Mouse (Mus musculus) yolk sac, embryonic 10.5 days (tissue): ENCODE results near the gene Tnnc1.

ENCODE experiments used
- DNase-seq: peaks from one replicate; pipeline ENCODE4 v3.0.0-alpha.2; 2017; ENCODE audit warnings: low spot score

Tnnc1 gene

DNA sequence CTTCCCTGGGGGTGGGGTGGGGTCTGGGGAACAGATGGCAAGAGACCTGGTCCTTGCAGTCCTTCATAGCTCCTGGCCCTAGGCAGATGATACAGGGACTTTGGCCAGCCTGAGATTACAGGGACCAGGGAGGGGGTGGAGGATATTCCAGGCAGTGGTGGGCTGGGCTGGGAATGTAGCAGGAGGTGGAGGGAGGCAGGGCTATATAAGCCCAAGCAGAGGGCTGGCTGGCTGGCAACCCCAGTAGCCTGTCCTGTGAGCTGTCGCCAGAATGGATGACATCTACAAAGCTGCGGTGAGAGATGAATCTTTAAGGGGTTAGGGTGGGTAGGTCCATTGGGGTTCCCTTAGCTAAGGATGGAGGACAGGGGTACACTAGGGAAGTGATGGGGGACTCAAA lies at the start of gene Tnnc1:
Tnnc1 (plus strand) TSS at position 229 of the 400 bp plus-strand sequence.
- DNase-seq, result peak; percentile 65

DNA sequence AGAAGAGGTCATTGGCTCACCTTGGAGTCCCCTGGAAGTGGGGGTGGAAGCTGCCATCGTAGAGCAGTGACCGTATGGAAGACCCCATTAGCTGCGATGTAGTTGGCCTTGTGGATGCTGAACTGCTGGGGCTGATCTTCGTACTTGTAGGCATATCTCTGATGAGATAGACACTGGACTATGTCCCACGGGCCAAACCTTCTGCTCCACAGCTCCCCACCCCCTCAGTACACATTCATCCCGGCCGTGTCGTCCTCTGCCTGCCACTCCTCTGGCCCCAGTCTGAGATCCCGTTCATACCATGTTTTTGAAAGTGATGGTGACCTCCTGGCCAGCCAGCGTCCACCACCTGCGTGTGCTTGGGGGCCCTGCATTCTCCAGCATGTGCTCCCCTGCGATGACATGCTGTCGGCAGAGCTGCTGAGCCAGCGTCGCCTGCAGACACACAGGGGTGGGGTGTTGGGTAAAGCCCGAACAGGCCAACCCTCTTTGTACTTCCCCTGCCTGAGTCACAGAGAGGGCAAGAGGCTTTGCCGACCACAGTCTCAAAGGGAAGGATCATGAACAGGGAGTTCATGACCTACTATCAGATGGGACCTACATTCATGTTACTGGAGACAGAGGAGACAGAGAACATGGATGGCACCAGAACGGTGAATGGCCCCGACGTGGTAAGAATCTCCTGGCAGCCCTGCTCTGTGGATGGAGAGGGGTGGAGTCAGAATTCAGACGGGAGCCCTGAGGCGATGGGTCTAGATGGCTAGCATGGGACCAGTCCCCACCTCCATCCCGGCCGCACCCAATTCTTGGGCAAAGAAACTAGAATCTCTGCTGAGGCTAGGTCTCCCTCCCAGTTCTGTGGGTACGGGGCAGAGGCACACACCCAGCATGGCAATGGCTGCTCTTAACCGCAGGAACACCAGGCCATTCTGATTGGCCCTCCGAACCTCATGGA lies 47.6 kb upstream of the Tnnc1 start:
- DNase-seq, result peak; percentile 79

DNA sequence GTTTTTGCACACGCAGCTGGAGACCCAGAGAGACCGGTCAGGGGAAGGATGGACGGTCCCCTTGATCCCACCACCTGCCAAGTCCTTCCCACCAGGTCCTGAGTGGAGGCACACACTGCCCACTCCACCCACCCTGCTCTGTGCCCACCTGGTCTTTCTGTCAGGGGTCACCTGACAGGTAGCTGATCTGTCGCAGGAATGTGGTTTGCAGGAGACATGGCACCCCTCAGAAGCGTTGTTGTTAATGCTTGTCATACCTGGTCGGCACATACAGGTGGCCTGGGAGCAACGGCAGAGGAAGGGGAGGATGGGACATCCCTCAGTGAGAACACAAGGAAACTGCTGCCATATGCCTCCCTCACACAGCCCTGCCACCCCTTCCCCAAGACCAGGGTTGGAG lies 46.9 kb upstream of the Tnnc1 start:
- no peak for DNase-seq

DNA sequence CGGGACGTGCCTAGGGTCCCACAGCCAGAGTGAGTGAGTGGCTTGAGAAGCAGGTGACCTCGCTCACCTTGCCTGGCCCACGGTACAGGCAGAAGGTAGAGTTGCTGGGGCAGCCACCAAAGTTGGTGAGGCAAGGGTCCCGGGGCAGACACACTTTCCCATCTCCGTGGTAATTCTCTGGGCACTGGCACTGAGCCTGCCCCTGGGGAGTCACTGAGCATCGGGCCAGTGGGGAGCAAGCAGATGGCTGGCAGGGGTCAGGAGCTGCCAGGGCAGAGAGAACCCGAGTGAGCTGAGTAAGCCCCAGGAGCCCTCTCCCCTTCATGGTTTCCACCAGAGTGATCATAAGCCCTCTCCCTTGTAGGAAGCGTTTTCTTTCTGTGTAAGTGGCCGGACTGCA lies 46.5 kb upstream of the Tnnc1 start:
- DNase-seq, result no peak

DNA sequence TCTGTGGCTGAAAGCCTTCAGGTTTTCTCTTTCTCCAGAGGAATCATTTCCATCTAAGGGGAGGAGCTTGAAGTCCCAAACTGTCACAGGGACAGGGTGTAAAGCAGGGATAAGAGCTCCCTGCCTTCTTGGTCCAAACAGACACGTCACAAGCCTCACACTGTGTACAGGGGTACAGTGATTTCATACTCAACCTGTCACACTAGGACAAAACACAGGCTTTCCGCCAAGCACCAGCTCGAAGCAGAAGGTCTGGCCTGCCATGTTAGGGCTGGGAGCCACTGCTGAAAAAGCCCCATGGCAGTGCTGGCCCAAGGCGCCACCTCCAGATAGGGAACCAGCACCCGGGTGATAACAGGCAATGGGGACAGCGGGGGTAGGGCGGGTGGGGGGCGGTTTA lies 44.0 kb upstream of the Tnnc1 start:
- no peak for DNase-seq

DNA sequence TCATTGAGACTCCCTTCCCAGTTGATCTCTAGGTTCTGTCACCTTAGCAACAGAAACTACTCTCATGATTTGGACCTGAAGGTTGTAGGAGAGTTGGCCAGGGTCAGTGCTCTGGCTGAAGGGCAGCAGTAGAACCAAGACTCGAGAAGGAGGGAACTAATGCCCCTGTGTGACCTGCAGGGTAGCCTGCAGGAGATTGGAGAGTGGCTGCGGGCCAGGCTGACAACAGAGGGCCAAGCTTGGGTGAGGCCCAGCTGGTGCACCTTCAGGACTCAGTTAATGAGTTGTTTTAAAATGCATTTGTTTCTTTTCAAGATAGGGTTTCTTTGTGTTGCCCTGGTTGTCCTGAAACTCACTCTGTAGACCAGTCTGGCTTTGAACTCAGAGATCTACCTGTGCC lies 43.1 kb upstream of the Tnnc1 start:
- DNase-seq, result no peak

DNA sequence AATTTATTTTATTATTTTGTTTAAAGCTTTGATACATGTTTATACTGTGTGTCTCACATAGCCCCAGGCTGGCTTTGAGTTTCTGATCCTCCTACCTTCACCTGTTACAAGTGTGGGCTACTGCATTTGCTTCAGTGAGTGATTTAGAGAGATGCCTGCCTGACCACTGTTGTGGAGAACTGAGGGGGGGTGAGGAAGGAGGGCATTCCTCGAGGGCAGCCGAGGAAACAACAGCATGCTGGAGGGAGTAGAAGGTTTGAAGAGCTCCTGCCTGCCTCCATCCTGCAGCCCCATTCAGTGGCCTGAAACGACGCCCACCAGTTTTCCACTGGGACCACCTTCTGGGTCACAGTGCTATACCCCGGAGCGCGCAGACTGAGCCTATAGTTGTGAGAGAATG lies 42.7 kb upstream of the Tnnc1 start:
- DNase-seq, result no peak

DNA sequence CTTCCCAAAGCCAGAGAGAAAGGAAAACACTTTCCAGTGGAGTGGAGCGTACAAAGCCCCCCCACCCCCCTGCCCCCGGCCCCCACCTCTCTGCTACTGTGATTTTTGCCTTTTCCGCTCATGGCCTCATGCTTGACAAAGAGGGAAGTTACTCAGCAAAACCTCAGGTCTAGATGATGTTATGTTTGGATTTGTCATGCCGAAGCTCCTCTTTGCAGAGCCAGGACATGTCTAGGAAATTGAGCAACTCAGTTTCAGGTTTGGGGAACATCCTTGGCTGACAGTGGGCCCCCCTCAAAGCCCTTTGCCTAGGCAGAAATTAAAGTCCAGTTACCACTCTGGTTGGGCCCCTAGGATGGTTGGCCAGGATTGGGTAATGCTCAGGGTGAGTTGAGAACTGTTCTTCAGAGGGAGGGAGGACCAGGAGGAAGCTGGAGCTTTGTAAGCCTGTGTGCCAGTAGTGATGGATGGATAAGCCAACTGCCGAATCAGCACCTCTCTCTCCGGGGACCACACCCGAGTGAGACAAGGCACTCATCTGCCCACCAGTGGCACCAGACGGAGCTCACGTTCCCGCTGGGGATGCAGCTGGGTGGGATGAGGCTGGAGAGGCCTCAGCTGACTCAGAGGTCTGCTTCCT lies 42.0 kb upstream of the Tnnc1 start:
- no peak for DNase-seq

DNA sequence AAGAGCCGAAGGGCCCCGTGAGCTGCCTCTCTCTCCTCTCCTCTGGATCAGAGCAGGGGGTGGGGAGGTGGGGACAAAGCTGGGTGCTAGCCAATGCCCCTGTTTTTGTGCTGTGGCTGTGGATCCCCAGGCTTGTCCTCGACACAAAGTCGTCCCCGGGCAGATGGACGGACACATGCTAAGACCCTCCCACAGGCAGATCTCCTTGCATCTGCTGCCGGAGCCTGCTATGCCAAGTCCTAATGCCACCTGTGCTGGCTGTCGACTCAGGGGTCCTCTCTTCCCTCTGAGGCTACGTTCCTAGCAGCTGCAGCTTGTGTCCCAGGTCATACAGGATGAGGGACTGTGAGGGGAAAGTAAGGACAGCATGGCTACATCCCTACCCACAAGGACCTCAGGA lies 41.3 kb upstream of the Tnnc1 start:
- no peak for DNase-seq

DNA sequence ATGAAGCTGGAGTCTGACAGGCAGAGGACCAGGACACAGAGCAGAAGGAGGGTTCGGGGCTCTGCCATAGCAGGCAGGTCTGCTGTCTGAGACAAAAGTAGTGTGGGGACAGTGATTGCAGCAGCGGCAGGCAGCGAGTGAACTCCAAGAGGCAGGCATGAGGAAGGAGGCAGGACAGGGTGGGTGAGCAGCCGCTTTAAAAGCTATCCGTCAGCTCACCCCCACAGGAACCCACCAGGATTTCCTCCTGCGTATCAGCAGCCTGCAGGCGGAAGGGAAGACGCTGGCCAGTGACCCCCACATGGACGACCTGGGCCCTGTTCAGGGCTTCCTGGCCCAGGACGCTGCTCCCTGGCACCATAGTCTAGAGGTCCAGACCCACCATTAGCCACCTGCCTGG lies 39.7 kb upstream of the Tnnc1 start, which contains the start of gene Stab1:
Stab1 (minus strand) TSS at position 217 of the 400 bp plus-strand sequence.
- DNase-seq, result peak; percentile 29

DNA sequence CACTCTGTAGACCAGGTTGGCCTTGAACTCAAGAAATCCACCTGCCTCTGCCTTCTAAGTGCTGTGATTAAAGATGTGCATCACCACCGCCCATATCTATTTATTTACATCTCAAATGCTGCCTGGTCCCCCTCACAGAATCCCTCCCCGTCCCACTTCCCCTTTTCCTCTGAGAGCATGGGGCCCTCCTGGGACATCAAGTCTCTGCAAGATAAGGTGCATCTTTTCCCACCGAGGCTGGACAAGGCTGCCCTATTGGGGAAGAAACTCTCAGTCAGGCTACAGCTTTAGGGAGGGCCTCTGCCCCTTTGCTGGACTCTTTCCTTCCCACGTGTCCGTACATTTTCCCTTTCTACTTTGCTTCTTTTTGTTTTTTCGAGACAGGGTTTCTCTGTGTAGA lies 38.6 kb upstream of the Tnnc1 start:
- DNase-seq, result no peak

DNA sequence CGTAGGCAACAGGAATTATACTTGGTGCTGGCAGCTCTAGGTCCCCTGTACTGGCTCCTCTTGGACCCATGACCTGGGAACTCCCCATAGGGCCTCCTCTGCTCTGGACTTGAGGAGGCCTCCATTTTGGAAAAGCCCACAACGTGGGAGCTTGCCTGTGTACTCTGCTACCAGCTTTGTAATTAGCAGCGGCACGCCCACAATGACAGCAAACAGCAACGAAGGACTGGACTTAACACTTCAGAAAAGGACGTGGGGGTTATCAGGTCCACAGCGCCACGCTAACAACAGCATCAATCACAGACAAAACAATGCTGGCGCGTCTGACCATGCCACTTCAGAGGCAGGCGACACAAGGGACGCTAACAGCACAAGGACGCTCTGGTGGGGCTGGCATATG lies 37.1 kb upstream of the Tnnc1 start:
- no peak for DNase-seq

DNA sequence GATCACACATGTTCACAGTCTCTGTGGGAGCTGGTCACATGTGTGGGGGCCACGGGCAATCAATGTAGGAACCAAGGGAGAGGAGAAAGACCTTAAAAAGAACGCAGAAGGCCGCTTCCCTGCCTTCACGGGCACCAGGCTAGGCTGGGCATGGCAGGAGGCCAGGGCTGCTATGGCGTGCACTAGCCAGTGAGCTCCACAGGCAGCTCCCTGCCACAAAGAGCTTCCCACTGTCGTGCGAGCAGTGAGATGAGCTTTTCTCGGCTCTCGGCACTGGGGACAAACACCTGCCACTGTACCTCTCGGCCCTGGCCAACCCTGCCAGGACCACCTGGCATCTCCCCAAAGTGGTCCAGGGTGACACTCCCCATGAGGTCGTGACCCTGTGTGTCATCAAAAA lies 36.7 kb upstream of the Tnnc1 start:
- DNase-seq, result no peak

DNA sequence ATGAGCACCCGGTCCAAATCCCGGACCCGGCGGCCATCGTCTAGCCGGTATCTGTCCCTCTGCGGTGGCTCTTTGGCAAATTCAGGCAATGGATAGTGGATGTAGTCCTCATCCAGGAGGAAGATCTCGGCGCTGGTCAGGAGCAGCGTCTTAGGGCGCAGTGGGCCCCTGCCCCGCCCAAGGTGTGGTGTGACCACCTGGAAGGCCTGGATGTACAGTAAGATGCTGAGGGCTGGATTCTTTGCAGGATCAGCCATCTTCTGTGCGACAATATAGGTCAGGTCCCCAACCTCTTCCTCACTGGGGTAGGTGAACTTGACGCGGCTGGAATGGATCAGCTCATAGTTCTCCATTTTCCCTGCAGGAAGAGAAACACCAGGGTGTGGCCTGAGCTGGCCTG lies 36.3 kb upstream of the Tnnc1 start:
- DNase-seq, result no peak

DNA sequence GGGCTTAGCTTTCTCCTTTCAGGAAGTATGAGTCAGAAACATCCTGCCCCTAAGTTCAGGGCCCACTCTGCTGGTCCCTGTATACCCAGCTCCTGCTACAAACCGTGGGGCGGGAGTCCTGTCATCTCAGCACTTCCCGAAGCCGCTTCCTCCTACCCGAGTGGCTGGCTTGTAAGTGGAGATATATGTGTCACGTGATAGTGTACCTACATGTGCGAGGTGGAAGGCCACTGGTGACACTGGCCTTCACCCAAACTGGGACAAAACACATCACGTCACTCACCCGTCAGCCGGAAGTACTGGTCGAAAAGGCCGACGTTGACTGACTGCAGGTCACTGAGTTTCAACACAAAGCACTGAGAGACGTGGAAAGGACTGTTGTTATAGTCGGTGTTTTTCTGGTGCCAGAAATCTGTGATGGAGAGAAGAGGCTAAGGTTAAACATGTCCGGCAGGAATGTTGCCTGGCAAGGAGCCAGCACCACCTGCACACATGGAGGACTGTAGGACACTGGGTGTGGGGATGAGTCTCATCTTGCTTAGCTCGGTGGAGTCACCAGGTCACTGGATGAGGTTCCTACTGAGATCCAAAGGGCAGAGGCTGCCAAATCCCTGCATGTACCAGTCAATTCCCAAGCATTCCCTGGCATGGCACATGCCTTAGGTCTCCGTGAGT lies 35.2 kb upstream of the Tnnc1 start:
- no peak for DNase-seq

DNA sequence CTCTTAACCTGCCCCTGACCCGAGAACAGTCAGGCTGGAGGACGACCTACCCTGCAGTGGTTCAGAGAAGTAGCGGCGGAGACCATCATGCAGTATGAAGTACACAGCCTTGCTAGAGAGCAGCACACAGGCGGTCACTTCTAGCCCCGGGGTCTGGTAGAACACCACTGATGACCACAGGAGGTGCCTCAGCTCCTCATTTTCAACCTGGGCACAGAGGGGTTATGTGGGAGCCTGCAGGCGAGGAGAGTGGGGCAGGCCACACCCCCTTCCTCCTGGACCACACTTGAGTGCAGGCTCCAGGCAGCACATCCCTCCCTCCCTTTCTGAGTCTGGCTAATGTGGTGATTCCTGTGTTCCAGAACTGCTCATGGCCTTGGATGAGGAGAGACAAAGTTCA lies 34.6 kb upstream of the Tnnc1 start:
- DNase-seq, result no peak

DNA sequence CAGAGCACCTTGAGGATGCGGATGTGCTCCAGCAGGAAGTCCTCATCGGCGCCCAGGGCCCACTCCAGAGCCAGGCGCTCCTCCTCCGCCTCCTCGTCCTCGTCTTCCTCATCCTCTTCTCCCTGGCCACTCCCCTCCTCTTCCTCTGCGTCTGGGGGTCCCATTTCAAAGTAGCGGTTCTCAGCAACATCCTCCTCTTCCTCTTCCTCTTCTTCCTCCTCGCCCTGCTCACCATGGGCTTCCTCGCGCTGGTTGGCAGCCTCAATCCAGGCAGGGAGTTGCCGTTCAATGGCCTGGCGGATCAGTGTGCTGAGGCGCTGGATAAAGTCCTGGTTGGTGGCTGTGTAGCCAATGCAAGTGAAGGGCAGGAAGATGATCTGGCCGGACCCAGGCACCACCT lies 30.8 kb upstream of the Tnnc1 start:
- DNase-seq, result no peak

DNA sequence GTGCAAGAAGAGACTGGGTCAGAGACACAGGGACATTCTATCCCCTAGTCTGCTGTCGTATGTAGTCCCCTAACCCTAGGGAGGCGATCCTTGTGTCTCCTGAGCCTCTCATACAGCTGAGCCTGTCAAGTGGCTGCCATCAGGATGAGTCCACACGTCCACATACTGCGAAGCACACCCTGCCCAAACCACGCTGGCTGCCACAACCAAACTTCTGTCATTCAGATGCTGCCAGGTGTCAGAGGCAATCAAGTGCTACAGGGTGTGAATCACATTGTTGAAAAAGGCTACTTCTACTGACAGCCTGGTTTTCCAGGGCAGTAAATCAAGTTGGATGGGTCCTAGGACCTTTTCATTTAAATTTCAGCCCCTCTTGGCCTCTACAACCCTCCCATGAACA lies 30.4 kb upstream of the Tnnc1 start:
- no peak for DNase-seq

DNA sequence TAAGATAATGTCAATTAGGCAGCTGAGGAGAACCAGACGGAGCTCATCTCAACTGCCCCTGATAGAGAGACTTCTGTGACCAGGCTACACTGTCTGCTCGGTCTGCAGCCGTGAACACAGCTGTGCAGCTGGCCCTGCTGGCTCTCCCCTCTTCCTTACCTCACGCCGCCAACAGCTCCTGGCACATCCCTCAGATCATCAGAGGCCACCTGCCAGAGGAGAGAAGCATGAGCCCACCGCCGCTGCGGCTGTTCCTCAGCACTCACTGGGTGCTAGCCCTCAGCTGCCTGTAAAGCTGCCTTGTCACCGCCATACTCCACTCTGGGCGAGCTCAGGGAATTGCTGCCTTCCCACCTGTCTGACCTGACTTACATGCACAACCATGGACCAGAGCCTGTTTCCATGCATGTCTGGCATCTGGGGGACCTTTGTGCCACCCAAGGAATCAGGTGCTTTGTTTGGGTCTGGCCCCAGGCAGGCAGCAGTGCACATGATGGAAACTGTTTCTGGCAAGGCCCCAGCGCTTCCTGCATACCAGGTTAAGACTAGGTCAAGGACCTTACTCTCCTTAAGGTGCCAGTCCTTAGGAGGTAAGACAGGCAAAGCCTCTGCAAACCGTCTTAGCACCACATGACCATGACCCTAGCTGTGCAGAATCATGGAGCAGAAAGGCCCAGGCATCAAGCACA lies 28.3 kb upstream of the Tnnc1 start:
- DNase-seq, result no peak

DNA sequence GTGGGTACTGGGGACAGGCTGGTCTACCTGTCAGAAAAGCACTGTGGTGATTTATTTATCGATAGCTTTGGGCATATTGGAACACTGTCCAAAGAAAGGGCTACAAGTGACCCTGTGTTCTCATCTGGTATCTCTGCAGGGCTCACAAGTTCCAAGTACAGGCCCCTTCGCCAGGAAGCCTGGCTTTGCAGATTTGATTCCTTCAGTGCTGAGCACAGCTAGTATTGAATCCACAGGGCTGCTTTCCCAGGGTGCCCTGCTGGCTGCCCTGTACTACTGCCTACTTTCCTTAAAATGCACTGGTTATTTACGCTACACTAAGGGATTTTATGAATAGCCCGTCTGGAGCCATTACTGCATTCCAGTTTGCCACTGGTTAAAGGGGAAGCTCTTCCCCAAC lies 26.6 kb upstream of the Tnnc1 start:
- DNase-seq, result no peak

DNA sequence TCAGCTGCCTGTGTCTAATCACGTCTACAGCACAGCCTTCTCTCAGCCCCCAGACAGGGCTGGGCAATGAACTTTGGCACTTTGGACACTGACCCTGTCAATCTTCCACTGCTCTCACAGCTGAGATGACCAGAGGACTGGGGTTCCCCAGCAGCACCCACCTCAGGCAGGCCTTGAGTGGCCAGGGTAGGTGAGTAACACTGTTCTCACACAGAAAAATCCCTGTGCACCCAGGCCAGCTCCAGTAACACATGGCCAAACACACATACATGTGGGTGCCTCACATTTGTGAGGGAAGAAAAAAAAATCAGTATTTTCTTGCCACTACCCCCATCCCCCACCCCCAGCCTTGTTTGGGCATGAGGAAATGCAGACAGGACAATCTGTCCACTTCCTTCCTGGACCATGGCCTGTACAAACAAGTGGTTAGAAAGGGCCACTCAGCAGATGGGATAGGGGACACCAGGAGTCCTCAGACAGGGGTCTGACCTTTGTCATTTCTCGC lies 25.3 kb upstream of the Tnnc1 start:
- DNase-seq, result peak; percentile 89

DNA sequence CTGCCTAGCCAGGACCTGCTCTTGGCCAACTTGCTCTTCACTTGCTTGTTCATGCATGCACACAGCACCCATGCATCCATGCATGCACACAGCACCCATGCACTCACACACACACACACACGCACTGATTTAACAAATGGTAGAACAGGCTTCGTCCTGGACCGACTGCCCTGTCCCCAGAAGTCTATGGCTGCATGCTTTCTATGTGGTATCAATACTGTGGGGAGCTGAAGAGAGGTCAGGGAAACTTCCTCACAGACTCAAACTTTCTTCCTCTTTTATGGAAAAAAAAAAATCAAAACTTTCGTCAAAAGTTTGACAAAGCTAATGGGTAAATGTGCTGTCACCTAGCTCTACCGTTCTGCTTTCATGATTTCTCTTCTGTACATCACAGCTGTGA lies 24.6 kb upstream of the Tnnc1 start:
- no peak for DNase-seq
